Mouse (Mus musculus): Measurements from ENCODE around the gene Drd4. TPM values are rescaled to one million over a fixed set of nuclear protein-coding genes. Genes with fewer than 3 reads are reported as not detected.

The Drd4 gene
- polyA plus RNA-seq, 1 experiment from 2014 or later: 0.16 TPM

GRCm38 (mm10) chr7:141343696-141344095 is 51.9 kb downstream of the Drd4 start:
- Histone ChIP-seq H3K36me3 (ENCODE audit: control insufficient read depth, insufficient read depth, low read length) (no peaks in the 10 kb centered on the region), H3K9ac (ENCODE audit: low read depth, low read length) (0 out of 2 replicates have a peak overlapping the region, but pooled peaks have one; percentile 5), H3K27ac (ENCODE audit: low read depth, low read length) (no peak overlapping the region), H3K4me2 (no peak overlapping the region; the same call in 1 of the 2 replicates), H3K9me3 (ENCODE audit: control insufficient read depth, low read length) (no peaks in the 10 kb centered on the region), H3K4me1 (replicated peaks; ENCODE audit: control insufficient read depth, insufficient read depth, low read length) (peaks cover 9% of the 10 kb centered on the region), H3K27me3 (replicated peaks; ENCODE audit: control insufficient read depth, insufficient read depth, low read length) (0 out of 2 replicates have a peak, but pooled peaks cover under 1% of the 10 kb centered on the region), H3K4me3 (ENCODE audit: low read depth, low read length) (no peak overlapping the region)
- ATAC-seq (replicated peaks; ENCODE audit: low FRiP score): no peak
- 65% methylated on average over 7 of the region's 7 CpGs for WGBS
- no peak for DNase-seq (ENCODE audit: low spot score)

GRCm38 (mm10) chr7:141344787-141345186 is 53.0 kb downstream of the Drd4 start:
- 85% methylated on average over 5 of the region's 5 CpGs for WGBS
- Histone ChIP-seq H3K4me1 (replicated peaks; ENCODE audit: control insufficient read depth, insufficient read depth, low read length) (peaks cover under 1% of the 10 kb centered on the region; the same call in 1 of the 2 replicates), H3K27me3 (replicated peaks; ENCODE audit: control insufficient read depth, insufficient read depth, low read length) (no peaks in the 10 kb centered on the region), H3K4me3 (ENCODE audit: low read depth, low read length) (no peak overlapping the region), H3K36me3 (ENCODE audit: control insufficient read depth, insufficient read depth, low read length) (no peaks in the 10 kb centered on the region), H3K4me2 (no peak overlapping the region), H3K9me3 (ENCODE audit: control insufficient read depth, low read length) (no peaks in the 10 kb centered on the region), H3K27ac (ENCODE audit: low read depth, low read length) (no peak overlapping the region), H3K9ac (ENCODE audit: low read depth, low read length) (no peak overlapping the region)
- DNase-seq (ENCODE audit: low spot score) (no peak), ATAC-seq (replicated peaks; ENCODE audit: low FRiP score) (no peak)

Other genes with a start within 250 kb of the Drd4 start
- 3.4 and 4.7 TPM in 2 replicates for gene B4galnt4, start 230.9 kb upstream of the Drd4 start, polyA plus RNA-seq (2014; fragmentation: Nextera tagmentation; extraction: Ambion mirVana)
- gene Pkp3, start 213.8 kb upstream of the Drd4 start, polyA plus RNA-seq (2014; fragmentation: Nextera tagmentation; extraction: Ambion mirVana): 1.9 and 2.7 TPM in 2 replicates
- 21.4 and 23.5 TPM in 2 replicates for gene Sigirr, start 191.4 kb upstream of the Drd4 start, polyA plus RNA-seq (2014; fragmentation: Nextera tagmentation; extraction: Ambion mirVana)
- gene Ano9, start 174.2 kb upstream of the Drd4 start, polyA plus RNA-seq (2014; fragmentation: Nextera tagmentation; extraction: Ambion mirVana): 0.09 and 0.41 TPM in 2 replicates
- 134 and 147 TPM in 2 replicates for gene Ptdss2, start 169.6 kb upstream of the Drd4 start, polyA plus RNA-seq (2014; fragmentation: Nextera tagmentation; extraction: Ambion mirVana)
- 91.2 and 93.7 TPM in 2 replicates for gene Rnh1, start 119.1 kb upstream of the Drd4 start, polyA plus RNA-seq (2014; fragmentation: Nextera tagmentation; extraction: Ambion mirVana)
- 112 and 118 TPM in 2 replicates for gene Hras, start 98.0 kb upstream of the Drd4 start, polyA plus RNA-seq (2014; fragmentation: Nextera tagmentation; extraction: Ambion mirVana)
- 20.8 and 20.9 TPM in 2 replicates for gene Lrrc56, start 97.8 kb upstream of the Drd4 start, polyA plus RNA-seq (2014; fragmentation: Nextera tagmentation; extraction: Ambion mirVana)
- 1.8 and 2.6 TPM in 2 replicates for gene Lmntd2, start 77.9 kb upstream of the Drd4 start, polyA plus RNA-seq (2014; fragmentation: Nextera tagmentation; extraction: Ambion mirVana)
- 35.1 TPM in 2 replicates for gene Rassf7, start 76.1 kb upstream of the Drd4 start, polyA plus RNA-seq (2014; fragmentation: Nextera tagmentation; extraction: Ambion mirVana)
- 70.9 and 81.0 TPM in 2 replicates for gene Phrf1, start 63.2 kb upstream of the Drd4 start, polyA plus RNA-seq (2014; fragmentation: Nextera tagmentation; extraction: Ambion mirVana)
- gene Irf7, start 25.5 kb upstream of the Drd4 start, polyA plus RNA-seq (2014; fragmentation: Nextera tagmentation; extraction: Ambion mirVana): 4.0 and 4.1 TPM in 2 replicates
- gene Cdhr5, start 15.2 kb upstream of the Drd4 start, polyA plus RNA-seq (2014; fragmentation: Nextera tagmentation; extraction: Ambion mirVana): 0.44 and 0.53 TPM in 2 replicates
- gene Sct, start 12.9 kb upstream of the Drd4 start, polyA plus RNA-seq (2014; fragmentation: Nextera tagmentation; extraction: Ambion mirVana): 1.2 and 1.6 TPM in 2 replicates
- gene Deaf1, start 35.7 kb downstream of the Drd4 start, polyA plus RNA-seq (2014; fragmentation: Nextera tagmentation; extraction: Ambion mirVana): 48.6 and 54.0 TPM in 2 replicates
- gene Tmem80, start 35.7 kb downstream of the Drd4 start, polyA plus RNA-seq (2014; fragmentation: Nextera tagmentation; extraction: Ambion mirVana): 22.2 and 27.4 TPM in 2 replicates
- gene Eps8l2, start 46.9 kb downstream of the Drd4 start, polyA plus RNA-seq (2014; fragmentation: Nextera tagmentation; extraction: Ambion mirVana): 5.4 and 7.7 TPM in 2 replicates
- 442 and 472 TPM in 2 replicates for gene Taldo1, start 100.2 kb downstream of the Drd4 start, polyA plus RNA-seq (2014; fragmentation: Nextera tagmentation; extraction: Ambion mirVana)
- 35.0 and 41.6 TPM in 2 replicates for gene Gatd1, start 122.1 kb downstream of the Drd4 start, polyA plus RNA-seq (2014; fragmentation: Nextera tagmentation; extraction: Ambion mirVana)
- gene Cend1, start 137.5 kb downstream of the Drd4 start, polyA plus RNA-seq (2014; fragmentation: Nextera tagmentation; extraction: Ambion mirVana): 0.16 and 0.27 TPM in 2 replicates
- gene Slc25a22, start 145.9 kb downstream of the Drd4 start, polyA plus RNA-seq (2014; fragmentation: Nextera tagmentation; extraction: Ambion mirVana): 36.9 and 39.4 TPM in 2 replicates
- 22.5 and 22.7 TPM in 2 replicates for gene Pidd1, start 152.0 kb downstream of the Drd4 start, polyA plus RNA-seq (2014; fragmentation: Nextera tagmentation; extraction: Ambion mirVana)
- 1,652 and 1,836 TPM in 2 replicates for gene Rplp2, start 155.4 kb downstream of the Drd4 start, polyA plus RNA-seq (2014; fragmentation: Nextera tagmentation; extraction: Ambion mirVana)
- gene Pnpla2, start 163.2 kb downstream of the Drd4 start, polyA plus RNA-seq (2014; fragmentation: Nextera tagmentation; extraction: Ambion mirVana): 23.4 and 23.7 TPM in 2 replicates
- 4.3 and 7.2 TPM in 2 replicates for gene Cracr2b, start 169.1 kb downstream of the Drd4 start, polyA plus RNA-seq (2014; fragmentation: Nextera tagmentation; extraction: Ambion mirVana)
- 20.6 and 22.3 TPM in 2 replicates for gene Cd151, start 175.4 kb downstream of the Drd4 start, polyA plus RNA-seq (2014; fragmentation: Nextera tagmentation; extraction: Ambion mirVana)
- 95.3 and 104 TPM in 2 replicates for gene Polr2l, start 183.1 kb downstream of the Drd4 start, polyA plus RNA-seq (2014; fragmentation: Nextera tagmentation; extraction: Ambion mirVana)
- gene Tspan4, start 183.2 kb downstream of the Drd4 start, polyA plus RNA-seq (2014; fragmentation: Nextera tagmentation; extraction: Ambion mirVana): 77.9 and 78.2 TPM in 2 replicates
- 39.2 and 48.1 TPM in 2 replicates for gene Chid1, start 247.9 kb downstream of the Drd4 start, polyA plus RNA-seq (2014; fragmentation: Nextera tagmentation; extraction: Ambion mirVana)